Mouse (Mus musculus): ENCODE results near the gene Tcea3.

GRCm38 (mm10) chr4:136239622-136240021 lies 7.9 kb upstream of the Tcea3 start:
- TF ChIP-seq CTCF (IDR thresholded peaks at IDR 0.05; ENCODE audit: low read depth, low read length) (peak; percentile 66), POLR2AphosphoS5 (IDR thresholded peaks at IDR 0.05; ENCODE audit: insufficient replicate concordance, low read depth, low read length) (no peak), GATA1 (IDR thresholded peaks at IDR 0.05; ENCODE audit: borderline replicate concordance, low read length) (no peak), TAL1 (conservative IDR thresholded peaks at IDR 0.05; ENCODE audit: low read depth, low read length) (no peak)
